Mouse (Mus musculus) regulatory T cell (primary cell): ENCODE data around the gene Ush1g.

Experiments used
- in situ Hi-C: fragments of 300-600 bp; cut with MboI, MseI; formaldehyde crosslinking; loops from one replicate; pipeline ENCODE4 v1.15.1; 2025; ENCODE audit warnings: high pct_unique_total_duplicates

Gene Ush1g

GRCm38 (mm10) chr11:115334531-115334930 lies 12.7 kb upstream of the Ush1g start, which contains the start of gene Otop3:
TSS of gene Otop3 (plus strand) at chr11:115334731.
- in situ Hi-C loops: no loop called here

- in situ Hi-C loops: no loop called here
Measured at GRCm38 (mm10) chr11:115329339-115329738, 7.5 kb upstream of the Ush1g start.

- in situ Hi-C loops: no loop called here
Measured at GRCm38 (mm10) chr11:115326730-115327129, 4.9 kb upstream of the Ush1g start.

GRCm38 (mm10) chr11:115323354-115323753 lies 1.5 kb upstream of the Ush1g start:
- in situ Hi-C loops: no loop called here

GRCm38 (mm10) chr11:115319704-115320383 lies 2.0 kb downstream of the Ush1g start:
- in situ Hi-C loops: loop anchor here (5.0 kb wide), 1 partner anchor 37 kb away; no protein-coding TSS in a partner anchor

- in situ Hi-C loops: loop anchor here (5.0 kb wide), 1 partner anchor 39 kb away; no protein-coding TSS in a partner anchor
Measured at GRCm38 (mm10) chr11:115318245-115319027, 3.4 kb downstream of the Ush1g start.

GRCm38 (mm10) chr11:115317204-115317603 lies 4.6 kb downstream of the Ush1g start:
- in situ Hi-C loops: loop anchor here (5.0 kb wide), 1 partner anchor 40 kb away; no protein-coding TSS in a partner anchor

GRCm38 (mm10) chr11:115314249-115314648 lies 7.6 kb downstream of the Ush1g start:
- in situ Hi-C loops: no loop called here

- in situ Hi-C loops: no loop called here
Measured at GRCm38 (mm10) chr11:115308781-115309180, 13.1 kb downstream of the Ush1g start.

- in situ Hi-C loops: no loop called here
Measured at GRCm38 (mm10) chr11:115306863-115307262, 15.0 kb downstream of the Ush1g start, which contains the start of gene Otop2. TSS of gene Otop2 (plus strand) at chr11:115307163.

GRCm38 (mm10) chr11:115303167-115303566 lies 18.7 kb downstream of the Ush1g start:
- in situ Hi-C loops: no loop called here

- in situ Hi-C loops: no loop called here
Measured at GRCm38 (mm10) chr11:115301351-115301750, 20.5 kb downstream of the Ush1g start.

GRCm38 (mm10) chr11:115300745-115301144 lies 21.1 kb downstream of the Ush1g start:
- in situ Hi-C loops: no loop called here

- in situ Hi-C loops: no loop called here
Measured at GRCm38 (mm10) chr11:115298160-115298559, 23.7 kb downstream of the Ush1g start.

- in situ Hi-C loops: no loop called here
Measured at GRCm38 (mm10) chr11:115297214-115297826, 24.5 kb downstream of the Ush1g start, which contains the start of gene Fads6. TSS of gene Fads6 (minus strand) at chr11:115297663.

- in situ Hi-C loops: no loop called here
Measured at GRCm38 (mm10) chr11:115296471-115297210, 25.2 kb downstream of the Ush1g start.

- in situ Hi-C loops: no loop called here
Measured at GRCm38 (mm10) chr11:115295939-115296338, 25.9 kb downstream of the Ush1g start.

GRCm38 (mm10) chr11:115292631-115293375 lies 29.0 kb downstream of the Ush1g start:
- in situ Hi-C loops: no loop called here

- in situ Hi-C loops: no loop called here
Measured at GRCm38 (mm10) chr11:115291503-115291902, 30.3 kb downstream of the Ush1g start.

GRCm38 (mm10) chr11:115290919-115291318 lies 30.9 kb downstream of the Ush1g start:
- in situ Hi-C loops: no loop called here

- in situ Hi-C loops: no loop called here
Measured at GRCm38 (mm10) chr11:115290314-115290713, 31.5 kb downstream of the Ush1g start.
